Mouse (Mus musculus): ENCODE results near the gene Grasp. TPM values are rescaled to one million over a fixed set of nuclear protein-coding genes. Genes with fewer than 3 reads are reported as not detected.
A peak's percentile ranks its signal among the peaks of the same experiment; 100 is the strongest.

Gene Grasp
- 100 to 1,000 TPM in 1 of 2 experiments, 10 to 100 TPM in 1; 89.7 to 107 TPM for total RNA-seq (2021)
- long read RNA-seq, experiment 1, transcript Grasp-201 (8 exons, 2,033 nt), result major isoform, 125 of 140 reads
- long read RNA-seq, experiment 1, partial matches to known transcripts, result 6 of 140 reads
- long read RNA-seq, experiment 1, other reads (novel, unspliced or antisense), result 9 of 140 reads
- long read RNA-seq, experiment 2, transcript Grasp-201 (8 exons, 2,033 nt), result major isoform, 102 of 137 reads
- long read RNA-seq, experiment 2, partial matches to known transcripts, result 13 of 137 reads
- long read RNA-seq, experiment 2, other reads (novel, unspliced or antisense), result 22 of 137 reads

DNA sequence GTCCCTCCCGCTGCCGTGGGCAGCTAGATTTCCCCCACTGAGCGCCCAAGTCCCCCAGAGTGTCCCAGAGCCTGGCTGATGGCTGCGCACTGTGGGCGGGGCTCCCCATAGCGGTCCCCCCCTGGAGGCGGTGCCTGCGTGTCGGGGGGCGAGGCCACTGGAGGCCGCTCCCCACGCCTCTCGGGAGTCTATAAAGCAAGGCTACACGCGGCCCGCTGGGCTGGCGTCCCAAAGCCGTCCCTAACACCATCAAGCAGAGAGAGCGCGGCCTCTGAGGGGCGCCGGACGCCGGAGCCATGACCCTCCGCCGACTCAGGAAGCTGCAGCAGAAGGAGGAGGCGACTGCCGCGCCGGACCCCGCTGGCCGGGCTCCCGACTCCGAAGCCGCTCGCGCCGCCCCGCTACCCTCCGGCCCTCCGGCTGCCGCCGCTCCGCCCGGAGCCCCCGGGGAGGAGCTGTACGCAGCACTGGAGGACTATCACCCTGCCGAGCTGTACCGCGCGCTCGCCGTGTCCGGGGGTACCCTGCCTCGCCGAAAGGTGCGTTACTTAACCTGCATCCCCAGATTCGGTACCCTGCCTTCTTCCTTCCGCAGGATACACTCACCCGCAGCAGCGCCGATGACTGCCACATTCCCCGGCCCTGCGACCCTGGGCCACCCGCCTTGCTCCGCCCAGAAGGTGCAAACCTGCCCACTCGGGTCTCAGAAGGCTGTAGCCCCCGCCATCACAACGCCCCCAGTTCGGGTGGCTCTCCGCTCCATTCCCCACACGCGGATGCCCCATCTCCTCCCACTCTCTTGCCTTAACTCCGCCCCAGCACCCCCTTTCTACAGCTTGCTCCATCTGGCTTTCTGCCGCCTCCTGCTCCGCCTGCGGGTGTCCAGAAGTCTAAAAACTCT, at the start of gene Grasp:
Grasp (plus strand) TSS at position 183 of the 901 bp plus-strand sequence.
- Histone ChIP-seq H3K4me3 (peak within 1 kb of the TSS; percentile 99), H3K27ac (peak within 1 kb of the TSS; percentile 97)
- intact Hi-C loops (cut with DNase I), result loop anchor here (1.0 to 10.0 kb wide), 3 partner anchors 12 to 851 kb away; partner anchors contain the start of gene Eif4b
- TF ChIP-seq CTCF (IDR thresholded peaks at IDR 0.05), result no peak; the same call in 1 of the 2 replicates
- peak; percentile 90 to 92 for DNase-seq (ENCODE audit: extremely low spot score in 1 of 2, low spot score in 2 of 2)

DNA sequence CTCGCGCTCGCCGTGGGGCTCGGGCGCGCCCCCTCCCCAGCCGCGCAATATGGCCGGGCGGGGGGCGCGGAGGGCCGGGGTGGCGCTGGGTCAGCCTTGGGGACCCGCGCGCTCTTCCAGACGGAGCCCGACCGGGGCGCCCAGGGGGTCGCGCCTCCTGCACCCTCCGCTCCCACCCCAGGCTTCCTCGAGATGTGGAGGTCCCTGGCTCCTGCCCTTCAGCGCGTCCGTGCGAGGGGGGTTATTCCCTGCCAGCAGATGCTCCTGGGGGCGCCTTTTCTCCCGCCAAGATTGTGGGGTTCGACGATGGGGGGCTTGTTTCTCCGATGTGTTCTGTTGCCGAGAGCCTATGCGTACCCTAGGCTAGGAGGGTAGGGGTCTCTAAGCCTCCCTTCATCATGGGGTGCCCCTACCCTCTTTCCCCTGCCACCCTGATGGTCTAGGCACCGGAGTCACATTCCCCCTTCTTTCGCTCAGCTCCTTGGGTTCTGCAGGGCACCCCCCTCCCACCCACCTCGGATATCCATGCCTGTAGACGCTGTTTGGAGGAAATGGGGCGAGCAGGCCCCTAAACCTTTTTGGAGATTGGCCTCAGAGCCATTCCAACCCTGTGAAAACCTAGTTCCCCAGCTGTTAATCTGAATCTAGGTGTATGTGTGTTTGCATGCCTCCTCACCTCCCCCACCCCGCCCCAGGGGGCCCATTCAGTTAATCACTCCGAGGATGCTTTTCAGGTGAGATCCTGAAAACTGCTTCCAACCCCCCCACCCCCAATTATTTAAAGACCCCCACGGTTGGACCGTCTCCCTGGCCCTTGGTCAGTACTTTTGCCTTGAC, 49.5 kb upstream of the Grasp start:
- TF ChIP-seq CTCF (IDR thresholded peaks at IDR 0.05), result no peak
- Histone ChIP-seq H3K4me3 (peak overlapping the region; percentile 79), H3K27ac (peak overlapping the region; percentile 95)
- no peak for DNase-seq (ENCODE audit: extremely low spot score in 1 of 2, low spot score in 2 of 2)
- intact Hi-C loops (cut with DNase I), result loop anchor here (1.0 kb wide), 1 partner anchor 29 kb away; no protein-coding TSS in a partner anchor

DNA sequence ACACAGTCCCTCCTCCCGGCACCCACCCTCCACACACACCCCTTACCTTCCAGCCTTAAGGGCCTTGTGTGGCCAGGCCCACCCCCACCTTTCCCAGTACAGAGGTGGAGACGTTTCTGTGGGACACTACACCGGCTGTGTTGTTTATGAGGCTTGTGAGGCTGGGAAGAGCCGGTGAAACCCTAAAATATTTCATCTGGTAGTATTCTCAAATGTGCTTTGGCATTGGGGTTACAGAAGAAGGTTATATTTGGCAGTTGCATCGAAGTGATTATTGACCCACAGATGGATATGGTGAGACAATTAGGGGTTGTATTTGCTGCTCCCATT, 48.9 kb upstream of the Grasp start:
- DNase-seq (ENCODE audit: extremely low spot score in 1 of 2, low spot score in 2 of 2), result no peak
- peak overlapping the region; percentile 79 for H3K4me3 ChIP-seq
- intact Hi-C loops (cut with DNase I), result no loop called here
- TF ChIP-seq CTCF (IDR thresholded peaks at IDR 0.05), result no peak
- peak overlapping the region; percentile 95 for H3K27ac ChIP-seq

DNA sequence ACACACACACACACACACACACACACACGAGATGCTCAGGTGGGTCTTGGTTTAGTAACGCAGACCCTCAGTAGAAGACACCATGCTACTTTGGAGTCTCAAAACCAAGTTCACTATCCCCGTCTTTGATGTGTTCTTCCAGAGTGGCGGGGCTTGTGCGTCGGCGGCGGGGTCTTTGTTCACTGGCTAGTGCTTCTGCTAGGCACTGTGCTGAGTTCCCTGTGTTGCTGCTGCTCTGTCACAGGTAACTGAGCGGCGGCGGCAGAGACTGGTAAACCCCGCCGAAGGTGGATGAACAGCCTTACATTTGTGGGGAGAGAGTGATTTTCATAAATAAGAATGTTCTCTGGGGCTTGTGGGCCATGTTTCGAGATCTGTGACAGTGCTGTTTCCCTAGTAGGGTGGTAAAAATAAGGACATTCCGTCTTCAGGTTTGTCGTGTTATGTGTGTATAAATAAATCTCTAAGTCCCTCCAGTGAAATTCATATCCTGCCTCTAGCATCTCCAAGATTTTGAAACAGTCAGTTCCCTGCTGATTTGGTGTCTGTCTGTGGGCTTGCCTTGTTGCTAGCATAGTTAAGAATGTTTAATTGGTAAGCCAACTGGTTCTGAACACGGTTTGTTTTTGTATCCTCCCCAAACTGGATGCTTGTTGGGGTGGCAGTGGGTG, 48.2 kb upstream of the Grasp start:
- Histone ChIP-seq H3K27ac (peak overlapping the region; percentile 95), H3K4me3 (peak overlapping the region; percentile 79)
- DNase-seq (ENCODE audit: extremely low spot score in 1 of 2, low spot score in 2 of 2), result no peak
- TF ChIP-seq CTCF (IDR thresholded peaks at IDR 0.05), result no peak
- intact Hi-C loops (cut with DNase I), result no loop called here

DNA sequence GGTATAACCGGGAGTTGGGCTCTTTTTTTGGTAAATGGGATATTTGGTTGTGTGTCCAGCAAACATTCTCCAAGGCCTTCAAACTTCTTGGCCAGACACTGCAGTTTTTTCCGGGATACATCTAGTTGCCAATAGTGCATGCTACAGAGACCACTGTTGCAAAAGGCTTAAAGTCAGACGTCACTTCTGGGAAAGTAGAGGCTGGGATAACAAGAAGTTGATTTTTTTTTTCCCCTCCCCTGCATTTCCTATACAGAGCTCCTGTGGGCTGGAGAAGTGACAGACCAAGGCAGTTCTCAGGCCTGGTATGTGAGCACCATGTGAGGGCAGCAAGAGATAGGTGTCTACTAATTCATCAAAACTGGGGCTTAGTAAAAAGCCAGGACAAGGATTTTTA, 47.7 kb upstream of the Grasp start:
- DNase-seq (ENCODE audit: extremely low spot score in 1 of 2, low spot score in 2 of 2), result no peak
- H3K4me3 ChIP-seq, result peak overlapping the region; percentile 79
- TF ChIP-seq CTCF (IDR thresholded peaks at IDR 0.05), result no peak
- intact Hi-C loops (cut with DNase I), result no loop called here
- H3K27ac ChIP-seq, result no peak overlapping the region; the same call in none of the 2 replicates

DNA sequence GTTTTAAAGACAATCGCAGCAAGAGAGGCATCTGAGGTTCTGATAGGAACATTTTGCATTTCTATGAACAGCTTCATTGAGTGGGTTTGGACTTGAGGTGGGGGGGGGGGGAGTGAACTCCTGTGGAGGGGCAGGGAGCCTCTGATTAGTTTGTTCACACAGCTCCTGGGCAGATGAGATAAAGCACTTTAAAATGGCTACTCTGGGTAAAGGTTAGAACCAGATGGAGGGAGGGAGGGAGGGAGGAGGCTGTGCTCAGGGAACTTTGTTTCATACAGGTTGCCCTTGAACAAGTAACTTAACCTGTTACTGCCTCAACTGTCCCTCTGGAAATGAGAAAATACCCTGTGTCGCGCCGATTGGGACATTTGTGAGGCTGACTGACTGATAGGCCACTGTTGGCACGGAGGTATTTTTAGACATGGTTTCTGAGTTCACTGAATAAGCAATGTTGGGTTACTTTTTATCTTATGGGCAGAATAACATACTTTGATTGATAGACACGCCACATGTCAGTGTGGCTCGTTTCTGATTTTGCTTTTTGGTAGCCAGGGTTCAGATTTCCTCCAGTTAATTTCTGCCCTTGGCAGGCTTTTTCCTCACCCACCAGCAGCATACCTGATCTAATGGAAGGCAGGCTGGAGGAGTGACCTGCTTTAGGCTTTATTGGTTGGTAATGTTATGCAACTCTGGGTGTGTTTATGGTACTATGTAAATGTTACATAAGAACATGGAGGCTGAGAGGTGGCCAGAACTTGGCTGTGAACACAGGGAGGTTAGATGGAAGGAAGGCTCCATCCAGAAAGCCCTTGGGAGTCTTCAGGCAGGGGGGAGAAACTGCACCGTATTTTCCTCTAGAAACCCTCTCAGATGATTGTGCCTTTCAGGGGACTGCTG, 46.9 kb upstream of the Grasp start:
- intact Hi-C loops (cut with DNase I), result no loop called here
- DNase-seq (ENCODE audit: extremely low spot score in 1 of 2, low spot score in 2 of 2), result no peak
- peak overlapping the region; percentile 70 for H3K27ac ChIP-seq
- peak overlapping the region; percentile 79; the same call in 1 of the 2 replicates for H3K4me3 ChIP-seq
- TF ChIP-seq CTCF (IDR thresholded peaks at IDR 0.05), result no peak

DNA sequence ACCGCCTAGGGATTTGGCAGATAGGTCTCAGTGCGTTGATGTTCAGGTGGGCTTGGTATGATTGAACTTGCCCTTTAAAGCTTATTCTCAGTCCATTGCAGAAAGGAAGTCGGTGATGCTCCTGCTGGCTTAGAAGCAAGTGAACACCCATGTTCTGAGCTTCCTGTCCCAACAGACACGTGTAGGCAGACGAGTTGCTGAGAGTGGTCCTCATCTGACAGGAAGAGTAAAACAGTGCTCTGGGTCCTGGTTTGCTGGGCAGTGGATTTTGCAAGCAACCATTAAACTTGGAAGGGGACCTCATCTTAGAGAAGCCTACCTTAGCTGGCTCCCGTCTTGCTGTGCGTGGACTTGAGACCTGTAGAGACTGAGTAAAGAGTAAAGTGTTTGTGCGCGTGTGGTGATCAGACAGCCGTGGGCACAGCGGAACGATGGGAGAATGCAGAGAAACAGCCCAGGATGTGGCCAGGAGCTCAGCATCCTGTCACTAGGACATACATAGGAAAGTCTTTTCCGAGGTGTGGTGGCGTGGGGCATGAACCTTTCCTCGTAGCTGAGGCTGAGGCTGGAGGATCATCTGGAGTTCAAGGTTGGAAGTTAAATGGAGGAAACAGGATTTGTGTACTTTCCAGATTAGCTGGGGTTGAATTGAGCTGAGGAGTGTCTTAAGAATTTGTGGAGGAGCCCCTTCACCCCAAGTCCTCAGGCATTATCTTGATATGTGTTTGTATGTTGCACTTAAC, 43.5 kb upstream of the Grasp start:
- no peak for DNase-seq (ENCODE audit: extremely low spot score in 1 of 2, low spot score in 2 of 2)
- no peak for TF ChIP-seq CTCF (IDR thresholded peaks at IDR 0.05)
- Histone ChIP-seq H3K27ac (no peak overlapping the region), H3K4me3 (no peak overlapping the region)
- intact Hi-C loops (cut with DNase I), result no loop called here

DNA sequence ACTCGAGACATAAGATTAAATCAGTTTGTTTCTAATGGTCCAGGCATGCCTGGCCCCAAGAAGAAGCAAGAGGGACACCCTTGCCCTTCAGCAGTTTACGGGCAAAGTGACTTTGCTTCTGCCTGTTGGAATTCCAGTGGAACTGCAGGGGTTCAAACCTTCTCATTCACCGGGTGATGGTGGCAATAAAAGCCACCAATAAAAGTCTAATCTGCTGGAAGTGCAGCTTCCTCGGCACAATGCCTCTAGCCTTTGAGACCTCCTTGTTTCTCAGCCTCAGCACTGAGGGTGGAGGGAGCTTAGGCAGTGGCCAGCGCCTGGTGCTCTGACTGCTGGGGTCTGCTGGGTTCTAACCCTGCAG, 42.9 kb upstream of the Grasp start:
- Histone ChIP-seq H3K27ac (no peak overlapping the region), H3K4me3 (no peak overlapping the region)
- TF ChIP-seq CTCF (IDR thresholded peaks at IDR 0.05), result no peak
- intact Hi-C loops (cut with DNase I), result no loop called here
- DNase-seq (ENCODE audit: extremely low spot score in 1 of 2, low spot score in 2 of 2), result no peak

DNA sequence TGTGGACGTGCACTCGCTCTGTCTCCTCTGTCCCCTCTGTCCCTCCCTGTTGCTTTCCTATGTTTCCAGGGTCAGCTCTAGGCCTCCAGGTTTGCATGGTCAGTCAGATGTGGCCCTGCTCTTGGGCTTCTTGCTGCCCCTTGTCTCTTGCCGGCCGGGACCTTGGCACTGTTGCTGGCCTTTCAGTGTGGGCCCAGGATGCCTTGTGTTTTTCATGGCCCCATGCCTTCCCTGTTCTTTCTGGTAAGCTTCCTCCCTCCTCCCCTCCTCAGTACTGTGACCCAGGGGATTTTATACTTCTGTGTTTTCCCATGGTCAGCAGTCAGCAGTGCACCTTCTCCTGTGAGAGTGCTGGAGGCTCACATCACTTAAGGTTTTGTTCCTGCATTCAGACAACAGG, 42.5 kb upstream of the Grasp start:
- TF ChIP-seq CTCF (IDR thresholded peaks at IDR 0.05), result no peak
- intact Hi-C loops (cut with DNase I), result no loop called here
- no peak overlapping the region for H3K27ac ChIP-seq

DNA sequence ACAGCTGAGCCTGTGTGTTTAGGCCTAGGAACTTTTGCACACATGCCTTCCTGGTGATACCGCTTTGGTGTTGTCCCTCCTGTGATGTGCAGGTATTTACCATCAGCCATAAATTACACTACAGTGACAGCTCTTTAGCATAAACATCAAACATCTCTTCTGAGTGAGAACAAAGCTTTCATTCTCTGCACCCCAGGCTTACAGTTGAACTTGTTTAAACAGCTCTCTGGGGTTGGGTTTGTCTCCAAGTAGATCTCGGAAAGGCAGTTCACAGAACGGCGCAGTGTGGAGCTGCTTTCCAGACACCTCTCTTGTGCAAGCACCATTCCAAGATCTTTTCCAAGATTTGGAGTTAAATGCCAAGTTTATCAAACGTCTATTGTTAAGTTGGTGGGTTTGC, 41.3 kb upstream of the Grasp start:
- no peak for DNase-seq (ENCODE audit: extremely low spot score in 1 of 2, low spot score in 2 of 2)
- intact Hi-C loops (cut with DNase I), result no loop called here
- H3K27ac ChIP-seq, result no peak overlapping the region
- H3K4me3 ChIP-seq, result no peak overlapping the region
- TF ChIP-seq CTCF (IDR thresholded peaks at IDR 0.05), result no peak

More for the DNA sequence above, 42.5 kb upstream of the Grasp start:
- no peak for DNase-seq (ENCODE audit: extremely low spot score in 1 of 2, low spot score in 2 of 2)
- H3K4me3 ChIP-seq, result no peak overlapping the region

All from left cerebral cortex, adult 2 months (tissue).